Mouse (Mus musculus): ENCODE data around the gene Aco2.

Gene Aco2

GRCm38 (mm10) chr15:81853081-81853480 is 19.0 kb upstream of the Aco2 start:
- peaks cover 14% of the 10 kb centered on the region for H3K36me3 ChIP-seq (ENCODE audit: control insufficient read depth, insufficient read depth, low read length, poor library complexity, severe bottlenecking)
- no peaks in the 10 kb centered on the region for H3K27me3 ChIP-seq (ENCODE audit: control insufficient read depth, insufficient read depth, low read length, poor library complexity, severe bottlenecking)
- DNase-seq (ENCODE audit: low read depth, low spot score) = no peak

GRCm38 (mm10) chr15:81856030-81856790 is 15.9 kb upstream of the Aco2 start:
- peak; percentile 90 for DNase-seq (ENCODE audit: low read depth, low spot score)
- H3K36me3 ChIP-seq (ENCODE audit: control insufficient read depth, insufficient read depth, low read length, poor library complexity, severe bottlenecking) = peaks cover 5% of the 10 kb centered on the region
- H3K27me3 ChIP-seq (ENCODE audit: control insufficient read depth, insufficient read depth, low read length, poor library complexity, severe bottlenecking) = no peaks in the 10 kb centered on the region

DNA sequence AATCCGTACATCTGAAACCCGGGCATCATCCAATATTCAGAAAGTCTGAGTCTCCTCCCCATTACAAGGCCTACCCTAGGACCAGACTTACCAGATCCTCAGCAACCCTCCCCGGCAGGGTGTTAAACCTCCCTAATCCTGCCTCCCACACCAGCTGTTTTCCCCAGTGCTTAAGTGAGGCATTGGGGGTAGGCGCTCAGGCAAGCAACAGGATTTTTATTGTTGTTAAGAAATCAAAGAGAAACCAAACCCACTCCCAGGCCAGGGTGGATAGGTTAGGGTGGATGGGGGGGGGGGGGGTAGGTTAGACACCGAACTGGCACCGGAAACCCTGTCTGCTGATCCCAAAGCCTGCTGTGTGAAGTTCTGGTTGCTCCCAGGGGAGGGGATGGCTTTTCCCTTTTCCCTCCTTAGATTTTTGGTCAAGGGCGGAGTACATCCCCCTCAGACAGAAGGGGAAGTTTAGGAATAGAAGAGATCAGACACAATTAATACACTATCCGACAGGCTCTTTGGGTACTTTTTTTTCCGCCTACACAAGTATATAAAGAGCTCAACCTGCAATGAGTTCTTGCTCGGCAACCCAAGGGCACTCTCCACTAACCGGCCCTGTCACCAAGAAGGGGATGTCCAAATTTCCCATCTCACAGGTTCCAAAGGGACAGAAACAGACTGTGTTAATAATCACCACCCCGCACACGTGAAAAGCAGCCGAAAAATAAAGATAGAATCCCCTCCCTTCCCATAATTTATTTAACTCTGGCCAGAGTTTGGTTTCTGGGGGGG is 15.0 kb upstream of the Aco2 start:
- DNase-seq (ENCODE audit: low read depth, low spot score) = peak; percentile 51
- H3K36me3 ChIP-seq (ENCODE audit: control insufficient read depth, insufficient read depth, low read length, poor library complexity, severe bottlenecking) = peaks cover 3% of the 10 kb centered on the region
- H3K27me3 ChIP-seq (ENCODE audit: control insufficient read depth, insufficient read depth, low read length, poor library complexity, severe bottlenecking) = no peaks in the 10 kb centered on the region

- DNase-seq (ENCODE audit: low read depth, low spot score) = no peak
- Histone ChIP-seq H3K27me3 (ENCODE audit: control insufficient read depth, insufficient read depth, low read length, poor library complexity, severe bottlenecking) (no peaks in the 10 kb centered on the region), H3K36me3 (ENCODE audit: control insufficient read depth, insufficient read depth, low read length, poor library complexity, severe bottlenecking) (no peaks in the 10 kb centered on the region; the same call in 1 of the 2 replicates)
These were observed 14.4 kb upstream of the Aco2 start for GRCm38 (mm10) chr15:81857724-81858116.

GRCm38 (mm10) chr15:81858138-81858516 is 14.0 kb upstream of the Aco2 start:
- H3K27me3 ChIP-seq (ENCODE audit: control insufficient read depth, insufficient read depth, low read length, poor library complexity, severe bottlenecking) = no peaks in the 10 kb centered on the region
- no peaks in the 10 kb centered on the region for H3K36me3 ChIP-seq (ENCODE audit: control insufficient read depth, insufficient read depth, low read length, poor library complexity, severe bottlenecking)
- DNase-seq (ENCODE audit: low read depth, low spot score) = peak; percentile 91

- DNase-seq (ENCODE audit: low read depth, low spot score) = peak; percentile 74
- no peaks in the 10 kb centered on the region for H3K36me3 ChIP-seq (ENCODE audit: control insufficient read depth, insufficient read depth, low read length, poor library complexity, severe bottlenecking)
- no peaks in the 10 kb centered on the region for H3K27me3 ChIP-seq (ENCODE audit: control insufficient read depth, insufficient read depth, low read length, poor library complexity, severe bottlenecking)
These were observed 13.4 kb upstream of the Aco2 start, which contains the start of gene Tob2 for GRCm38 (mm10) chr15:81858517-81859329. Gene Tob2 (minus strand): TSS chr15:81858796.

DNA sequence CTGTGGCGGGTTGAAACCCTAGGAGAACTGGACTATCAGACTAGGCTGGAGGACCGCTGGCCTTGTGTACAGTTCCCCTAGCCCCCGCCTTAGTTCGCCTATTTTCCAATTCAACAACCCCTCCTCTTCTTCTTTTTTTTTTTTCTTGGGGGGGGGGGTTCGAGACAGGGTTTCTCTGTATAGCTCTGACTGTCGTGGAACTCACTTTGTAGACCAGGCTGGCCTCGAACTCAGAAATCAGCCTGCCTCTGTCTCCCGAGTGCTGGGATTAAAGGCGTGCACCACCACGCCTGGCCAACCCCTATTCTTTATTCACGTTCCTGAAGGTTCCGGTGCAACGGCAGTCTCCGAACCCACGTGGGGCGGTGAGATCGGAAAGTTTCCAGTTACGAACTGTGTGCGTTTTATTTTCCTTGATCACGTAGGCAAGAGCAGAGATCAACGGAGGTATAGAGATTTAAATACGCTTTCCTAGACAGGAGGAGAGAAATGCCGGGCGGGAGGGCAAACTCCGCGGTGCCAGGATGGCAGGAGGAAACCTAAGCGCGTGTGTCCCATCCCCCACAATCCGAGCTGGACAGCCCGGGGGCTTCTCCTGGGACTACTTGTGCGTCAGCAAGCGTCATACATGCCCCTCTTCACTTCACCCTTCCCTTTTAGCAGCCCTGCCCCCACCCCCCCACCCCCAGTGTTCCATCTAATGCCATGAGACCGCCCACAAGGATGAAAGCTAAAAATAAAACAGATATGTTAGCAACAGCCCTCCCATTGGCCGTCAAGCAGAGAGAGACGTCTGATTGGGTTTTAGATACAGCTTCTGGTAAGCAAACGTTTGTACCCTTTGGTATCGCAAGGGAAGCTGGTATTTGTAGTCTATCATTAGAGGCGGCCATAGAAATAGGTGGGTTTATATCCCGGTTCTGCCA is 12.5 kb upstream of the Aco2 start:
- no peaks in the 10 kb centered on the region for H3K27me3 ChIP-seq (ENCODE audit: control insufficient read depth, insufficient read depth, low read length, poor library complexity, severe bottlenecking)
- peak; percentile 96 for DNase-seq (ENCODE audit: low read depth, low spot score)
- H3K36me3 ChIP-seq (ENCODE audit: control insufficient read depth, insufficient read depth, low read length, poor library complexity, severe bottlenecking) = peaks cover 3% of the 10 kb centered on the region; the same call in 1 of the 2 replicates

GRCm38 (mm10) chr15:81860471-81861135 is 11.5 kb upstream of the Aco2 start:
- DNase-seq (ENCODE audit: low read depth, low spot score) = no peak
- Histone ChIP-seq H3K27me3 (ENCODE audit: control insufficient read depth, insufficient read depth, low read length, poor library complexity, severe bottlenecking) (no peaks in the 10 kb centered on the region), H3K36me3 (ENCODE audit: control insufficient read depth, insufficient read depth, low read length, poor library complexity, severe bottlenecking) (peaks cover 3% of the 10 kb centered on the region; the same call in 1 of the 2 replicates)

DNA sequence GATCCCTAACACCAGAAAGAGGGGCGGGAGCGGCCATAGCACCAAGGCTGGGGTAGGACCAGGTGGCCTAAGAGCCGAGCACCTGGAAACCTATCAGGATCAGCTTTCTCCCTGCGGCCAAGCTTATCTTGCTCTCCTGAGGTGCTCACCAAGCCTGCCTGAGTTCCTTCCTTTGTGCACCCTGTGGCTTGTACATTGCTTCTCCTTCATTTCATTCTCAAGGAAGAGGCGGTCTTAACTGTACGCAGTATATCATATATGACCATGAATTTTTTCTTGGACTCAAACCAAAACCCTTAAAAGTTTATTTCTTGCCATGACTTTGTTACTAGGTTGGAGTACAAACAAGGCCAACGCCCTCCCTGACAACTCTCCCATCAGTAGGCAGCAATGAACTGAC is 7.9 kb upstream of the Aco2 start:
- H3K36me3 ChIP-seq (ENCODE audit: control insufficient read depth, insufficient read depth, low read length, poor library complexity, severe bottlenecking) = peaks cover 13% of the 10 kb centered on the region
- no peak for DNase-seq (ENCODE audit: low read depth, low spot score)

DNA sequence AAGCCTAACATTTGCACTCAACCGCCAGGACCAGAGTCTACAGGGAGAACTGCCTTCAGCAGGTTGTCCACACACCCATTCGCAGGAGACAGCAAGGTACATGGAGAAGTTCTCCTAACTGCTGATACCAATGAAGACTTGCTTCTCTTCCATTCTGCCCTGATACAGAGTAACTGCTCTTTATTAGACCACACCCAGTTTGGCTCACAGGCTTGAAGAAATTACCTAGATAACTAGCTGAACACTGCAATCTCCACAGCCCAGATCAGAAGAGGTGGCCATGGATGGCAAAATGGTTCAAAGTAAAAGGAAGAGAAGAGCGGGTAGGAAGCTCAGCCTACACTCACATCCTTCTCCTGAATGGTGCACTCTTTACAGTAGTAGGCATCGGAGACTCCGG is 2.1 kb upstream of the Aco2 start:
- Histone ChIP-seq H3K27me3 (ENCODE audit: control insufficient read depth, insufficient read depth, low read length, poor library complexity, severe bottlenecking) (no peaks in the 10 kb centered on the region), H3K36me3 (ENCODE audit: control insufficient read depth, insufficient read depth, low read length, poor library complexity, severe bottlenecking) (peaks cover 19% of the 10 kb centered on the region)
- DNase-seq (ENCODE audit: low read depth, low spot score) = no peak

More for the DNA sequence above, 7.9 kb upstream of the Aco2 start:
- no peaks in the 10 kb centered on the region for H3K27me3 ChIP-seq (ENCODE audit: control insufficient read depth, insufficient read depth, low read length, poor library complexity, severe bottlenecking)

DNA sequence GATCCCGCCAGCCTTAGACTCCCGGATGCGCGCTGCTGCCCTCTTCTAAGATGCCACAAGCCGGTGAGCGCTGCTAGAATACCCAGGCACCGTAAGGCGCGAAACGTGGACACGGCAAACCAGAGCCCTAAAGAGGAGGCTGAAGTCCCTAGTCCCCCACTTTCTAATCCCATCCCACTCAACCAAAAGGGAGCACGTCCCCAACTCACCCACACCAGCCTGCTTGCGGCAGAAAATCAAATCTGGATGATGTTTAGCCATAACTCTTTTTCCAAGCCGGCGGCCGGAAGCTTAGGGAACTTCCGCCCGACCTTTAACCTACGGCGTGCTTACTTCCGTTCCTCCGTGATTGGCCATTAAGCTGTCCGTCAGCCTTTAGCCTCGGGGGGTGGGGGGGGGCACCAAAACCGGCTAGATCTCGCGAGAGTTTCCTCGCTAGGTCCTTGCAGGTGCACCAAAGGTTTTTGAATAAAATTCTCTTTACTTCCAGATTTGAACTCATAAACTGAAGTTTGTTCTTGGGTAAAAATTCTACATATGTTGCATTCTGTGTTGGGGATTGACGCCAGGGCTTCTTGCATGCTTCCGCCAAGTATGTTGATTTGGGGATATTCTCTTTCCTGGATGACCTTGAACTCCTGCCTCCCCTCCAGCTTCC is 376 bp upstream of the Aco2 start, which contains the start of gene Phf5a:
Gene Phf5a, minus strand, starts transcription at position 308 of the 658 bp plus-strand sequence.
- Histone ChIP-seq H3K27me3 (ENCODE audit: control insufficient read depth, insufficient read depth, low read length, poor library complexity, severe bottlenecking) (no peaks in the 10 kb centered on the region), H3K36me3 (ENCODE audit: control insufficient read depth, insufficient read depth, low read length, poor library complexity, severe bottlenecking) (peaks cover 19% of the 10 kb centered on the region)
- DNase-seq (ENCODE audit: low read depth, low spot score) = peak; percentile 98

DNA sequence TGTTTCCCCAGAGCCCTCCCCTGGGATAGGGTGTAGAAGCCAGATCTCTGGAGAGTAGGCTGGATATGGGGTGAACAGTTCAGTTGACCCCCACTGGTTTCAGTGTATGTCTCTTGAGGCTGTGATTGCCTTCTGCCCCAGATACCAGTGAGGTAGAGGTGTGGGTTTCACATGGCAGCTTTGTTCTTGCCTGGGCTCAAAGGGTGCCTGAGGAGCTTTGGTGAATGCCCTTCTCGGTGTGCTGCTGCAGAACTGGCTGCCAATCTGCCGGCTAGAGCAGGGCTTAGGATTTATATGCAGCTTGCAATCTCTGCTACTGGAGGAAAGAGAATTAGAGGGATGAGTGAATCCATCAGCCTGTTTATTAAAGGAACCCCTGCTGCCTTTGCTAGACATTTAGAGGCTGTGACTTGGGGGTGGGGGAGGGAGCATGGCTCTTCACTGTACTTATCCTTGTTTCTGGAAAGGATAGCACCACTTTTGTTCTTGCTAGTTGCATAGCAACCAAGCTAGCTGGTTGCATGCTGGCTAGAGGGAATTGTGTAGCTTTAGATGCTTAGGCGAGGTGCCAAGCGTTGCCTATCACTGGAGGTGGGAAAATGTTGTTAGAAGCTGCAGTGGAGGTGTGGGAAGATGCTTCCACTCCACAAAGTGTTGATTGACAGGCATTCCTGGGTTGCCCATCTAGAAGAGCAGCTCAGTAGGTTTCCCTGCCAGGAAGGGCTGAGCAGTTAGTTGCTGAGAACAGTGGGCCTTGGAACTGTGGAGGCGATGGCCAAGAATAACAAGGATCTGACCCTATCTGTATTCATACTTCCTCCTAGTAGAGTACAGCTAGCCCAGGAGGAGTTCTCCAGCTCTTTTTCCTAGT is 7.7 kb downstream of the Aco2 start:
- Histone ChIP-seq H3K36me3 (ENCODE audit: control insufficient read depth, insufficient read depth, low read length, poor library complexity, severe bottlenecking) (no peaks in the 10 kb centered on the region), H3K27me3 (ENCODE audit: control insufficient read depth, insufficient read depth, low read length, poor library complexity, severe bottlenecking) (no peaks in the 10 kb centered on the region)
- no peak for DNase-seq (ENCODE audit: low read depth, low spot score)
